Mouse (Mus musculus): ENCODE data around the gene Rap1a. TPM values are rescaled to one million over a fixed set of nuclear protein-coding genes. Genes with fewer than 3 reads are reported as not detected.

Rap1a gene
- total RNA-seq, 2 experiments from 2014 or later: 76.5 to 84.1 TPM

Other genes with a start within 250 kb of the Rap1a start
- 10 to 100 TPM; 11.1 to 11.4 TPM for gene Ddx20, start 113.8 kb downstream of the Rap1a start, total RNA-seq (2021)
- gene Inka2, start 96.7 kb downstream of the Rap1a start, total RNA-seq (2021): 100 to 1,000 TPM in 1 of 2 experiments, 10 to 100 TPM in 1; 75.4 to 105 TPM
- under 1 TPM; 0.74 to 0.83 TPM for gene Adora3, start 69.5 kb upstream of the Rap1a start, total RNA-seq (2021)
- gene Tmigd3, start 69.6 kb upstream of the Rap1a start, total RNA-seq (2021): under 1 TPM in 1 of 2 experiments, not detected in 1; 0.35 TPM
- gene I830077J02Rik, start 131.3 kb upstream of the Rap1a start, total RNA-seq (2021): 1 to 10 TPM in 1 of 2 experiments, under 1 TPM in 1; 0.95 to 1.6 TPM
- 10 to 100 TPM; 54.6 to 61.6 TPM for gene Wdr77, start 158.0 kb upstream of the Rap1a start, total RNA-seq (2021)
- 100 to 1,000 TPM; 295 to 299 TPM for gene Atp5f1, start 158.8 kb upstream of the Rap1a start, total RNA-seq (2021)
- gene Ovgp1, start 172.4 kb upstream of the Rap1a start, total RNA-seq (2021): 1 to 10 TPM; 1.3 to 1.6 TPM
- under 1 TPM in 1 of 2 experiments, not detected in 1; 0.38 TPM for gene Pifo, start 213.3 kb upstream of the Rap1a start, total RNA-seq (2021)
- not detected for gene Chil5, start 231.5 kb upstream of the Rap1a start, total RNA-seq (2021)

Data from left cerebral cortex, postnatal 14 days (tissue).